Mouse (Mus musculus) forelimb bud, embryonic 11.5 days (tissue): ENCODE results near the gene Hspb9.
A peak's percentile ranks its signal among the peaks of the same experiment; 100 is the strongest.

Experiments
- DNase-seq: peaks from one replicate; pipeline ENCODE4 v3.0.0-alpha.2; 2012; ENCODE audit warnings: low read depth, low spot score

Hspb9 gene

GRCm38 (mm10) chr11:100730477-100731205 lies 17.0 kb downstream of the Hspb9 start:
- DNase-seq: no peak

- no peak for DNase-seq
Measured at GRCm38 (mm10) chr11:100735134-100735865, 21.6 kb downstream of the Hspb9 start.

- DNase-seq: no peak
Measured at GRCm38 (mm10) chr11:100735954-100736745, 22.5 kb downstream of the Hspb9 start.

GRCm38 (mm10) chr11:100736746-100737080 lies 23.1 kb downstream of the Hspb9 start:
- no peak for DNase-seq

GRCm38 (mm10) chr11:100737105-100737733 lies 23.6 kb downstream of the Hspb9 start:
- DNase-seq: no peak

- DNase-seq: peak; percentile 99
Measured at GRCm38 (mm10) chr11:100738066-100738604, 24.5 kb downstream of the Hspb9 start, which contains the start of gene Rab5c. Gene Rab5c (minus strand): TSS chr11:100738215.

GRCm38 (mm10) chr11:100738749-100739148 lies 25.1 kb downstream of the Hspb9 start:
- no peak for DNase-seq

GRCm38 (mm10) chr11:100741348-100741747 lies 27.7 kb downstream of the Hspb9 start:
- DNase-seq: no peak

- peak; percentile 61 for DNase-seq
Measured at GRCm38 (mm10) chr11:100745085-100745484, 31.4 kb downstream of the Hspb9 start.

- DNase-seq: no peak
Measured at GRCm38 (mm10) chr11:100746546-100746945, 32.9 kb downstream of the Hspb9 start.

GRCm38 (mm10) chr11:100747114-100747513 lies 33.5 kb downstream of the Hspb9 start:
- DNase-seq: no peak

GRCm38 (mm10) chr11:100748620-100749019 lies 35.0 kb downstream of the Hspb9 start:
- DNase-seq: no peak

GRCm38 (mm10) chr11:100749469-100749868 lies 35.8 kb downstream of the Hspb9 start:
- DNase-seq: no peak

- no peak for DNase-seq
Measured at GRCm38 (mm10) chr11:100750127-100750526, 36.5 kb downstream of the Hspb9 start.

GRCm38 (mm10) chr11:100752294-100752693 lies 38.6 kb downstream of the Hspb9 start:
- no peak for DNase-seq

- no peak for DNase-seq
Measured at GRCm38 (mm10) chr11:100754021-100754692, 40.5 kb downstream of the Hspb9 start.

GRCm38 (mm10) chr11:100754693-100755057 lies 41.0 kb downstream of the Hspb9 start:
- DNase-seq: no peak

GRCm38 (mm10) chr11:100756476-100756875 lies 42.8 kb downstream of the Hspb9 start:
- DNase-seq: no peak

GRCm38 (mm10) chr11:100757566-100757965 lies 43.9 kb downstream of the Hspb9 start:
- DNase-seq: no peak

GRCm38 (mm10) chr11:100758707-100759610 lies 45.3 kb downstream of the Hspb9 start:
- peak; percentile 78 for DNase-seq
